Mouse (Mus musculus) midbrain, embryonic 14.5 days (tissue): ENCODE measurements around the gene Shisa3. TPM values are rescaled to one million over a fixed set of nuclear protein-coding genes. Genes with fewer than 3 reads are reported as not detected.

ENCODE experiments used
- ATAC-seq: fragments of 200-750 bp; cut with Nextera tagmentation; 2 replicates; pipeline ENCODE4 v1.8.0; 2017; ENCODE audit warnings: moderate number of reproducible peaks, moderate library complexity; ENCODE audit not compliant: low FRiP score, low TSS enrichment
- DNase-seq: peaks from one replicate; pipeline ENCODE4 v3.0.0-alpha.2; 2015
- H3K27ac ChIP-seq: fragments of 300-500 bp; sonication (generic); replicated peaks from 2 replicates; pipeline ENCODE4 v1.5.1; 2014; ENCODE audit warnings: mild to moderate bottlenecking, low read depth, low read length, moderate library complexity
- H3K27me3 ChIP-seq: fragments of 300-500 bp; sonication (generic); 2 replicates; pipeline ENCODE4 v1.6.1; 2014; ENCODE audit warnings: low read length, control low read depth, mixed read lengths; ENCODE audit not compliant: control insufficient read depth, insufficient read depth
- H3K36me3 ChIP-seq: fragments of 300-500 bp; sonication (generic); 2 replicates; pipeline ENCODE4 v1.6.1; 2014; ENCODE audit warnings: low read length, control low read depth; ENCODE audit not compliant: control insufficient read depth, insufficient read depth
- H3K4me1 ChIP-seq: fragments of 300-500 bp; sonication (generic); 2 replicates; pipeline ENCODE4 v1.6.1; 2014; ENCODE audit warnings: mild to moderate bottlenecking, antibody characterized with exemption, low read length, control low read depth; ENCODE audit not compliant: control insufficient read depth, insufficient read depth
- H3K4me2 ChIP-seq: fragments of 300-500 bp; sonication (generic); 2 replicates; pipeline ENCODE4 v1.6.1; 2014; ENCODE audit warnings: mild to moderate bottlenecking, low read length, moderate library complexity
- H3K4me3 ChIP-seq: fragments of 300-500 bp; sonication (generic); replicated peaks from 2 replicates; pipeline ENCODE4 v1.5.1; 2014; ENCODE audit warnings: low read depth, low read length
- H3K9ac ChIP-seq: fragments of 300-500 bp; sonication (generic); replicated peaks from 2 replicates; pipeline ENCODE4 v1.6.1; 2014; ENCODE audit warnings: mild to moderate bottlenecking, low read length, moderate library complexity
- H3K9me3 ChIP-seq: fragments of 300-500 bp; sonication (generic); 2 replicates; pipeline ENCODE4 v1.6.1; 2016; ENCODE audit warnings: low read length, control low read depth, mixed read lengths; ENCODE audit not compliant: control insufficient read depth
- WGBS: fragments of 180-500 bp; shearing (Covaris S2); extraction: QIAGEN DNeasy Blood & Tissue Kit; methylation state at CpG from one replicate; pipeline ENCODE4 v1.1.7; 2014; 5-methylcytosine and 5-hydroxymethylcytosine counted together
- polyA plus RNA-seq: library from polyadenylated mRNA; unstranded; fragments of >200 nt; fragmentation: Nextera tagmentation; extraction: Ambion mirVana; gene quantifications from 2 replicates; pipeline ENCODE4 v1.2.1, GENCODE M21; 2014

Shisa3 gene
- polyA plus RNA-seq, 1 experiment from 2014 or later = 32.7 TPM

- Histone ChIP-seq H3K9me3 (no peaks in the 10 kb centered on the region), H3K9ac (no peak overlapping the region), H3K27me3 (peaks cover 67% of the 10 kb centered on the region), H3K27ac (no peak overlapping the region), H3K4me2 (no peak overlapping the region), H3K4me1 (peaks cover 18% of the 10 kb centered on the region), H3K4me3 (no peak overlapping the region), H3K36me3 (peaks cover 9% of the 10 kb centered on the region; the same call in 1 of the 2 replicates)
- peak; percentile 49 for DNase-seq
- no peak; the same call in 1 of the 2 replicates for ATAC-seq
- 7% methylated on average over 14 of the region's 14 CpGs for WGBS
Measured at GRCm38 (mm10) chr5:67655696-67656519, 48.2 kb downstream of the Shisa3 start.

- DNase-seq (peak; percentile 62), ATAC-seq (peak; percentile 83; the same call in 1 of the 2 replicates)
- WGBS = 6% methylated on average over 13 of the region's 13 CpGs
- H3K4me3 ChIP-seq = no peak overlapping the region
- H3K36me3 ChIP-seq = 0 out of 2 replicates have a peak, but pooled peaks cover 3% of the 10 kb centered on the region
- no peaks in the 10 kb centered on the region for H3K9me3 ChIP-seq
- no peak overlapping the region for H3K9ac ChIP-seq
- no peak overlapping the region for H3K27ac ChIP-seq
- peaks cover 67% of the 10 kb centered on the region for H3K27me3 ChIP-seq
- H3K4me1 ChIP-seq = peaks cover 18% of the 10 kb centered on the region
- H3K4me2 ChIP-seq = peak overlapping the region; percentile 17; the same call in 1 of the 2 replicates
Measured at GRCm38 (mm10) chr5:67656821-67657259, 49.2 kb downstream of the Shisa3 start.

- H3K36me3 ChIP-seq = 0 out of 2 replicates have a peak, but pooled peaks cover 8% of the 10 kb centered on the region
- H3K9ac ChIP-seq = no peak overlapping the region
- ATAC-seq (no peak), DNase-seq (no peak)
- 63% methylated on average over 9 of the region's 9 CpGs for WGBS
- H3K4me2 ChIP-seq = no peak overlapping the region
- no peak overlapping the region for H3K4me3 ChIP-seq
- no peak overlapping the region for H3K27ac ChIP-seq
- H3K9me3 ChIP-seq = no peaks in the 10 kb centered on the region
- peaks cover 18% of the 10 kb centered on the region for H3K4me1 ChIP-seq
- H3K27me3 ChIP-seq = peaks cover 68% of the 10 kb centered on the region
Measured at GRCm38 (mm10) chr5:67659864-67660263, 52.2 kb downstream of the Shisa3 start.

- no peak for DNase-seq
- Histone ChIP-seq H3K36me3 (peaks cover 24% of the 10 kb centered on the region), H3K27me3 (peaks cover 78% of the 10 kb centered on the region), H3K9ac (no peak overlapping the region), H3K4me3 (no peak overlapping the region), H3K27ac (no peak overlapping the region), H3K9me3 (no peaks in the 10 kb centered on the region), H3K4me1 (no peaks in the 10 kb centered on the region), H3K4me2 (no peak overlapping the region)
- WGBS = 25% methylated on average over 6 of the region's 6 CpGs
- no peak; the same call in 1 of the 2 replicates for ATAC-seq
Measured at GRCm38 (mm10) chr5:67662715-67663114, 55.0 kb downstream of the Shisa3 start.

GRCm38 (mm10) chr5:67669436-67669896 lies 61.8 kb downstream of the Shisa3 start:
- 82% methylated on average over 13 of the region's 13 CpGs for WGBS
- no peak overlapping the region for H3K27ac ChIP-seq
- peaks cover 32% of the 10 kb centered on the region for H3K27me3 ChIP-seq
- DNase-seq (peak; percentile 30), ATAC-seq (no peak)
- peaks cover 26% of the 10 kb centered on the region for H3K36me3 ChIP-seq
- no peaks in the 10 kb centered on the region for H3K4me1 ChIP-seq
- no peaks in the 10 kb centered on the region for H3K9me3 ChIP-seq
- H3K4me2 ChIP-seq = no peak overlapping the region
- no peak overlapping the region for H3K4me3 ChIP-seq
- H3K9ac ChIP-seq = no peak overlapping the region

- H3K9me3 ChIP-seq = no peaks in the 10 kb centered on the region
- H3K27me3 ChIP-seq = peaks cover 25% of the 10 kb centered on the region
- peaks cover 24% of the 10 kb centered on the region for H3K36me3 ChIP-seq
- no peak for DNase-seq
- H3K4me3 ChIP-seq = no peak overlapping the region
- no peak overlapping the region for H3K9ac ChIP-seq
- no peak overlapping the region for H3K27ac ChIP-seq
- no peak for ATAC-seq
- no peaks in the 10 kb centered on the region for H3K4me1 ChIP-seq
- WGBS = 66% methylated on average over 6 of the region's 6 CpGs
- no peak overlapping the region for H3K4me2 ChIP-seq
Measured at GRCm38 (mm10) chr5:67670158-67670557, 62.5 kb downstream of the Shisa3 start.

GRCm38 (mm10) chr5:67673008-67673407 lies 65.3 kb downstream of the Shisa3 start:
- 90% methylated on average over 4 of the region's 4 CpGs for WGBS
- no peak for DNase-seq

More at GRCm38 (mm10) chr5:67673008-67673407, 65.3 kb downstream of the Shisa3 start:
- Histone ChIP-seq H3K36me3 (peaks cover 18% of the 10 kb centered on the region; the same call in 1 of the 2 replicates), H3K4me2 (no peak overlapping the region), H3K4me3 (no peak overlapping the region), H3K27ac (no peak overlapping the region), H3K9ac (no peak overlapping the region), H3K27me3 (no peaks in the 10 kb centered on the region; the same call in none of the 2 replicates), H3K4me1 (no peaks in the 10 kb centered on the region), H3K9me3 (no peaks in the 10 kb centered on the region)
- no peak for ATAC-seq
